Mouse (Mus musculus) common myeloid progenitor, adult 5-6 weeks (primary cell): Measurements from ENCODE around the gene Gm6583. TPM values are rescaled to one million over a fixed set of nuclear protein-coding genes. Genes with fewer than 3 reads are reported as not detected.

ENCODE experiments used
- ATAC-seq: replicated peaks from 2 replicates; pipeline ENCODE4 v1.8.0; 2016; ENCODE audit warnings: low read depth, mild to moderate bottlenecking, moderate TSS enrichment, inconsistent platforms; ENCODE audit not compliant: poor library complexity, severe bottlenecking
- total RNA-seq: library from RNA; stranded (forward); fragments of 200-1000, 187-1606 nt; gene quantifications from 2 replicates; pipeline ENCODE4 v1.2.3, GENCODE M21; 2017

Gm6583 gene
- total RNA-seq, 1 experiment from 2014 or later: not detected

DNA sequence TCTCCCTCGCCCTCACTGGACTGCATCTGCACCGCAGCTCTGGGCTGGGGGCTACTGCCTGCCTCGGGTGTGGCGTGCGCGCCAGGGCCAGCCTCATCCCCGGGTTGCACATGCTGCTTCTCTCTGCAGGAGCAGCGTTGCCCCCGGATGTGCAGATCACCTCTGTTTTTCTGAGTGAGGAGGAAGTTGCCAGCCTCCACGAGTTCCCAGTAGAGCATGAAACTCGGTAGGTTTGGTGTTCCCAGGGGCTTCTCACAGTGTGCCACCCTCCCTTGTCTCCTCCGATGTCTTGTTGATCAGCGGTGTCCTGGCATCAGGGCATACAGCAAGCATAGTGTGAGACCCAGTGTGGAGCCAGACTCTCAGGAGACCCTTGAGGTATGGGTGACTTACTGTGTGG lies 13.5 kb upstream of the Gm6583 start:
- ATAC-seq: no peak

DNA sequence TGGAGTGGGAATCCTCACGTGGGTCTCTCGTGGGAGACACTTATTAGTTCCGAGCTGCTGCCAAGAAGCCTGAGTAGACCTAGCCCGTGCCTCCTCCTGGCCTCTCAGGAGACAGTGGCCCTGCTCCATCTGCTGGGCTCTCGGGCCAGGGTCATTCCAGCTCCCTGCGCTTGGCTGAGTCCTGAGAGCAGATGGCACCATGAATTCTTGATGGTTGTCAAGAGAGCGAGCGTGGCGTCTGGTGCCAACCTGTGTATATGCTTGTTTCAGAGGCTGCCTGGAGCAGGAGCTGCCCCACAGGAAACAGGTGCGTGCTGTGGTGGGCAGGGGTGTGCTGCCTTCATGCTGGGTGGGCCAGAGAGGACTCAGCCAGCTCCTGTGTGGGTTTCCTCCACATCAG lies 12.8 kb upstream of the Gm6583 start:
- no peak for ATAC-seq

GRCm38 (mm10) chr5:112367929-112368328 lies 12.1 kb upstream of the Gm6583 start:
- ATAC-seq: no peak

- no peak for ATAC-seq
Measured at GRCm38 (mm10) chr5:112367338-112367737, 11.5 kb upstream of the Gm6583 start.

DNA sequence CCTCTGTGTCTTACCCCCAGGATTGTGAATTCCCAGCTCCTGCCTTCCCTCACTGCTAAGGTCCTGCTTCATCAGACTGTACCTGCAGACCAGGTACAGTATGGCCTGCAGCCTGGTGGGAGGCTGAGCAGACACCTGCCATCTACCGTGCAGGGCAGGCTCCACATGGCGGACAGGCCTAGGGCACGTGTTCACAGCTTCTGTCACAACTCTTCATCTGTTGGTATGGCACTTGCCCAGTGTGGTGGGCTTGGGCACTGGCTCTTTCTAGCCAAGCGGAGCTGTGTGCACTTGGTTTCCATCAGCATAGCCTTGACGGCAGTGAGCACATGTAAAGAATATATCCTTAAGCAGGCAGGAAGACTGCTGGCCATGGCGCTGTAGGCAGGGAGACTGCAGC lies 11.0 kb upstream of the Gm6583 start:
- no peak for ATAC-seq

GRCm38 (mm10) chr5:112364184-112364797 lies 8.5 kb upstream of the Gm6583 start:
- ATAC-seq: no peak

DNA sequence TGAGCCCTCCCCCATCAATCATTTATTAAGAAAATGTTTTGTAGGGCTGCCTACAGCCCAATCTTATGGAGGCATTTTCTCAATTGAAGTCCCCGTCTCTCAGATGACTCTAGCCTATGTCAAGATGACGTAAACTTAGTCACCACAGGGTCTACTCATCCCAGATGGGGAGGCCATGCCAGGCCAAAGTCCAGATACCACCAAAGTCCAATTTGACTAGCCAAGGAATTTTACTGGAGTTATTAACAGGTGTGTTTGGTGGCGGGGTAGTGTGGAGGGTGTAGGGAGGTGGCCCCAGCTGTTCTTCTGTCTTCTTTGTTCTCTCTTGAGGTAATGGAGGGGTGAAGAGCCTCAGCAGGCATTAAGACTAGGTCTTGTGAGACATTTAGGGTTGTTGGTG lies 4.2 kb upstream of the Gm6583 start:
- ATAC-seq: no peak

DNA sequence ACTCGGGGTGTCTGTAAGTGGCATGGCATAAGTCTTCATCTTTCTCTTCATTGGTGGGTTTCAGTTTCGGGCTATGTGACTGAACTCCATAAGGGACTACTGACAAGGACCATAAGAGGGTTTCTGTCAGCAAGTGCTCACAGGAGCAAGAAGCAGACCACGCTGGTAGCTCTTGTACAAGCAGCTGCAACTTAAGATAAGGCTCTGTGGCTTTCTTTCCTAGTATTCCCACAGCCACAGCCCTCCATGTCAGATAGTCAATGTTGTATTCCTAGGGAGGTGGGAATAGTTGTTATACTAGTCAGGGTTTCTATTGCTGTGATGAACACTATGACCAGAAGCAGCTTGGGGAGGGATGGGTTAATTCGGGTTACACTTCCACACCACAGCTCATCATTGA lies 3.7 kb upstream of the Gm6583 start:
- peak; percentile 80 for ATAC-seq

DNA sequence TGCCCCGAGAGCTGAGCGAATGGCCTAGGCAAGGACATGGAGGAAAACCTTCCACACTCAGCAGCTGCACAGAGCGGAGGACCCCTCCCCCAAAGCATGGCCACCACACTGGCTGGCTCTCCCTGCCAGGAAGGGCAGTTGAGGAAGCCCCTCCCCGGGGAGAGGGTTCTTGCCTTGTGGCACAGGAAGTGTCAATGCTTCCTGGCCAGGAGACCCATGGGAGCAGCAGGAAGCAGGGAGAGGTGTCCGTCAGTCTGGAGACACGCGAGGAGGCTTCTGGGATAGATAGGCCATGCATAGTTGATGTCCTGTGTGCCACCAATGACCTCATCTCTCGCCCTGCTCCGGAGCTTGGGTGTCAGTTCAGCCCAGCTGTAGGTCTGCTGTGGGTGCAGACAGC lies 489 bp upstream of the Gm6583 start:
- ATAC-seq: no peak

GRCm38 (mm10) chr5:112355493-112355892 lies 340 bp downstream of the Gm6583 start:
- no peak for ATAC-seq

DNA sequence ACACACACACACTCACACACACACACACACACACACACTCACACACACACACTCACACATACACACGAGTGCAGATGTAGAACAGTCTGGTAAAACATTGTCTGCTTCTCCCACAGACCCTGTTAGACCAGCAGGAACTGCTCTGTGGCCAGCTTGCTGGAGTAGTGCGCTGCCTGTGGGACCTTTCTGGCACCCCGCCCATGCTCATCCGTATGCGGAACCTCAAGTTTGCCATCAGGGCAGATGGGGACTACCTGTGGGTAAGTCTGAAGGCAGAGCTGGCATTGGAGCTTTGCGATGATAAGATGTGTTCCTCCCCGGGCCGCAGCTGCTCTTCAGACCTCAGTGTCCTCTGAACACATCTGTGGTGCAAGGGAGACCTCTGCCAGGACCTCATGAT lies 6.7 kb downstream of the Gm6583 start:
- ATAC-seq: no peak

GRCm38 (mm10) chr5:112346211-112346965 lies 9.4 kb downstream of the Gm6583 start:
- ATAC-seq: peak; percentile 5; the same call in 1 of the 2 replicates

GRCm38 (mm10) chr5:112344092-112344960 lies 11.5 kb downstream of the Gm6583 start:
- ATAC-seq: peak; percentile 30; the same call in 1 of the 2 replicates

- ATAC-seq: peak; percentile 37
Measured at GRCm38 (mm10) chr5:112343205-112343595, 12.6 kb downstream of the Gm6583 start.

- ATAC-seq: peak; percentile 70
Measured at GRCm38 (mm10) chr5:112342463-112343204, 13.2 kb downstream of the Gm6583 start, which contains the start of the genes Srrd and Hps4. TSS of gene Srrd (minus strand) at chr5:112343040. TSS of gene Hps4 (plus strand) at chr5:112343083.

- ATAC-seq: no peak
Measured at GRCm38 (mm10) chr5:112339215-112339614, 16.6 kb downstream of the Gm6583 start.

GRCm38 (mm10) chr5:112337004-112337403 lies 18.8 kb downstream of the Gm6583 start:
- ATAC-seq: no peak

DNA sequence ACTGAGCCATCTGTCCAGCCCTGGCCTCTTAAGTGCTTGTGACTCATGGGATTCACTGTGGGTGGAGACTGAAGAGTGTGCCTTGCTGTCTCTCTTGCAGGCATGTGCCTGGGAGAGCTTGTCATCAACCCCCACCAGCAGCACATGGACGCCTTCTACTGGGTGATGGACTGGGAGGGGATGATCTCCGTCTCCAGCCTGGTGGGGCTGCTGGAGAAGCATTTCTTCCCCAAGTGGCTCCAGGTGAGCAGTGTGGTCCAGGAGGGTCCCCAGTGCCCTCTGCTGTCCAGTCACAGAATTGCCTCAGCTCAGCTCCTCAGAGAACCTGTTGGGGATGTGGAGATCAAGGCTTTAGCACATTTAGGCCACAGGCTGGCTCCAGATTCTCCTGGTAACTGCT lies 20.4 kb downstream of the Gm6583 start:
- ATAC-seq: peak; percentile 73

- ATAC-seq: no peak
Measured at GRCm38 (mm10) chr5:112329805-112330564, 25.8 kb downstream of the Gm6583 start.
